In genomic region chr13:54209476-54210253, GRCm38 (mm10) we compare ENCODE assay signal across 13 mouse cellular contexts. TPM values are rescaled to one million over a fixed set of nuclear protein-coding genes. Genes with fewer than 3 reads are reported as not detected.
DNase-seq lines count a peak whose midpoint lies in the region; ATAC-seq and TF ChIP-seq lines count a peak whose summit lies in the region.
"Had no signal": no experiment of that assay in that cellular context is flagged by ENCODE, and none has a peak within 500 bp of the region (broad histone marks: within the 10 kb centered on the region; RNA-seq: fewer than 3 reads in every experiment).

No protein-coding gene starts in this region.

- no peak for TF ChIP-seq CTCF in bone marrow macrophage, adult 2 months (IDR thresholded peaks at IDR 0.05; ENCODE audit: low read depth, low read length)

- no peaks in the 10 kb centered on the region; the same call in 1 of the 2 replicates for H3K4me1 ChIP-seq in heart, embryonic 15.5 days (replicated peaks)
- H3K4me1 ChIP-seq in bone marrow macrophage, adult 2 months (ENCODE audit: control insufficient read depth, insufficient read depth, low read length): peaks cover 32% of the 10 kb centered on the region

- no peaks in the 10 kb centered on the region for H3K36me3 ChIP-seq in heart, embryonic 15.5 days
- H3K36me3 ChIP-seq: embryonic facial prominence, embryonic 12.5 days; heart, embryonic 12.5 days had no signal

- WGBS in heart, embryonic 15.5 days: 56% methylated on average over 8 of the region's 8 CpGs

- H3K27me3 ChIP-seq in heart, embryonic 15.5 days: peaks cover 7% of the 10 kb centered on the region; the same call in 1 of the 2 replicates
- H3K27me3 ChIP-seq: embryonic facial prominence, embryonic 12.5 days had no signal

- H3K9ac ChIP-seq in heart, embryonic 15.5 days: no peak overlapping the region
- H3K9ac ChIP-seq: embryonic facial prominence, embryonic 12.5 days; forebrain, postnatal 0 days; heart, embryonic 12.5 days had no signal

- H3K27ac ChIP-seq in heart, embryonic 15.5 days: no peak overlapping the region
- H3K27ac ChIP-seq in bone marrow macrophage, adult 2 months (ENCODE audit: insufficient read depth, low read depth, low read length): no peak overlapping the region
- H3K27ac ChIP-seq: embryonic facial prominence, embryonic 12.5 days had no signal

- no peak for ATAC-seq in heart, embryonic 15.5 days (replicated peaks; ENCODE audit: insufficient number of reproducible peaks, insufficient read depth, low FRiP score, low read depth)
- ATAC-seq: forebrain, postnatal 0 days; intestine, embryonic 16.5 days; midbrain, embryonic 16.5 days had no signal

- H3K4me2 ChIP-seq in heart, embryonic 15.5 days: peak overlapping the region; percentile 27; the same call in 1 of the 2 replicates
- H3K4me2 ChIP-seq: embryonic facial prominence, embryonic 12.5 days; heart, embryonic 12.5 days had no signal

- no peaks in the 10 kb centered on the region for H3K9me3 ChIP-seq in heart, embryonic 15.5 days (replicated peaks)
- H3K9me3 ChIP-seq: embryonic facial prominence, embryonic 12.5 days; heart, embryonic 12.5 days had no signal

- no peak for TF ChIP-seq POLR2A in bone marrow macrophage, adult 2 months (IDR thresholded peaks at IDR 0.05; ENCODE audit: borderline replicate concordance, low read depth, low read length)

- H3K4me3 ChIP-seq in heart, embryonic 15.5 days: 0 out of 2 replicates have a peak overlapping the region, but pooled peaks have one; percentile 7
- peak overlapping the region; percentile 40 for H3K4me3 ChIP-seq in bone marrow macrophage, adult 2 months (ENCODE audit: insufficient read depth, low read length)
- H3K4me3 ChIP-seq: embryonic facial prominence, embryonic 12.5 days; heart, embryonic 12.5 days had no signal

- no peak for DNase-seq in heart, adult 9 months (ENCODE audit: low spot score in 2 of 2)
- DNase-seq in 3T3-L1 (ENCODE audit: low read depth, low spot score): peak; percentile 25
- DNase-seq in naive thymus-derived CD4-positive, alpha-beta T cell, adult 2 months (ENCODE audit: low read depth): peak; percentile 76
- no peak for DNase-seq in left cerebral cortex, adult 18-20 months (ENCODE audit: low spot score in 2 of 2)
- DNase-seq in layer of hippocampus, postnatal 25 days (ENCODE audit: extremely low spot score in 1 of 2, low spot score in 1 of 2): no peak
- no peak for DNase-seq in urinary bladder, postnatal 4 days (ENCODE audit: low spot score in 2 of 2)
- DNase-seq: forebrain, postnatal 0 days had no signal

RNA-seq across cellular contexts. Expression of gene Hrh2, which starts 17.7 kb away (rescaled TPM):
- 0.04 and 0.14 TPM in 2 replicates for polyA plus RNA-seq in heart, embryonic 15.5 days (2015; fragmentation: Nextera tagmentation; extraction: Ambion mirVana)
- polyA plus RNA-seq in bone marrow macrophage, adult 2 months (2012; ENCODE audit: insufficient read depth, insufficient read length, missing spikeins): 0.25 and 0.46 TPM in 2 replicates
- total RNA-seq in left cerebral cortex, adult 18-20 months (2021): 10 to 100 TPM; 15.3 to 15.5 TPM
- 1 to 10 TPM; 5.6 to 6.9 TPM for total RNA-seq in layer of hippocampus, postnatal 25 days (2021)
- polyA plus RNA-seq: heart, embryonic 12.5 days had no signal

Comparison
In these comparisons a context has a peak if more than half of its experiments do, and no peak if none do; other contexts are left out.
1. DNase-seq: peak in 3T3-L1 (single experiment) and naive thymus-derived CD4-positive, alpha-beta T cell, adult 2 months (single experiment); none in heart, adult 9 months (0 of 2), left cerebral cortex, adult 18-20 months (0 of 2), layer of hippocampus, postnatal 25 days (0 of 2) and urinary bladder, postnatal 4 days (0 of 2).